Mouse (Mus musculus) CH12.LX (cell line): ENCODE data around the gene Apba1.

ENCODE experiments used
- CTCF ChIP-seq, 2 experiments: IDR thresholded peaks in 1 of 2; conservative IDR thresholded peaks in 1 of 2; 2 replicates each; pipeline ENCODE4 v1.5.1; 2011 to 2012; ENCODE audit warnings: low read depth in 2 of 2, low read length in 2 of 2, improper control_type of control experiment in 1 of 2, inconsistent platforms in 1 of 2, mild to moderate bottlenecking in 1 of 2, moderate library complexity in 1 of 2
- EP300 ChIP-seq: IDR thresholded peaks from 2 replicates; pipeline ENCODE4 v1.6.1; 2011; ENCODE audit warnings: low read length, improper control_type of control experiment
- ETS1 ChIP-seq: conservative IDR thresholded peaks from 2 replicates; pipeline ENCODE4 v1.6.1; 2012; ENCODE audit warnings: low read depth, mild to moderate bottlenecking, inconsistent platforms, low read length, improper control_type of control experiment, moderate library complexity
- GABPA ChIP-seq: IDR thresholded peaks from 2 replicates; pipeline ENCODE4 v1.6.1; 2012; ENCODE audit warnings: low read depth, low read length, improper control_type of control experiment, inconsistent platforms; ENCODE audit not compliant: insufficient replicate concordance
- MAFK ChIP-seq: IDR thresholded peaks from 2 replicates; pipeline ENCODE4 v1.6.1; 2011; ENCODE audit warnings: low read length, improper control_type of control experiment; ENCODE audit not compliant: insufficient replicate concordance
- MAZ ChIP-seq: IDR thresholded peaks from 2 replicates; pipeline ENCODE4 v1.6.1; 2012; ENCODE audit warnings: low read depth, mild to moderate bottlenecking, inconsistent platforms, low read length, improper control_type of control experiment, moderate library complexity
- POLR2A ChIP-seq: IDR thresholded peaks from 2 replicates; pipeline ENCODE4 v1.6.1; 2011; ENCODE audit warnings: low read depth, mild to moderate bottlenecking, improper control_type of control experiment, low read length
- SMC3 ChIP-seq: IDR thresholded peaks from 2 replicates; pipeline ENCODE4 v1.6.1; 2011; ENCODE audit warnings: low read depth, low read length, improper control_type of control experiment
- TCF12 ChIP-seq: IDR thresholded peaks from 2 replicates; pipeline ENCODE4 v1.6.1; 2014; ENCODE audit warnings: low read depth, mild to moderate bottlenecking, inconsistent platforms, low read length, improper control_type of control experiment
- UBTF ChIP-seq: IDR thresholded peaks from 2 replicates; pipeline ENCODE4 v1.6.1; 2012; ENCODE audit warnings: low read depth, mild to moderate bottlenecking, inconsistent platforms, low read length, improper control_type of control experiment, moderate library complexity
- USF1 ChIP-seq: IDR thresholded peaks from 2 replicates; pipeline ENCODE4 v1.6.1; 2014; ENCODE audit warnings: low read depth, mild to moderate bottlenecking, inconsistent platforms, low read length, improper control_type of control experiment

DNA sequence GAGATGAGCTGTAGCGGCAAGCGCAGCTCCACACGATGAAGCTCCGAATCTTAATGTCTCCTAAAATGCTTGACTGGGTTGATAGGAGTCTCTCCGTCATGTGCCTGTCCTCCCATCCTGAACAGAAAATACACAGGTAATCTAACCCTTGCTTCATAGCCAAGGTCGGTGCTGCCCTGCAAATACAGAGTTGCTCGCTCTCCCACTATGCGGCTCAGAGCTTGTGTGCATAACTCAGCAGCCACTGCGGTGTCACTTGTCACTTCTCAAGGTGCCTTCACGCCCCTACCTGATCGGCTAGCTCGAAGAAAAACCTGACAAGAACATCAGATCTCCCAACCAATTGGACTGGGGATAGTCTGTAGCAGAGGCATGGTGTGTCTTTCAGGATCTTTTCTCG lies 58.1 kb downstream of the Apba1 start:
- TF ChIP-seq POLR2A (no peak), CTCF (conservative IDR thresholded peaks at IDR 0.05 in 1 of 2, IDR thresholded peaks at IDR 0.05 in 1 of 2; ENCODE audit: low read depth in 2 of 2, low read length in 2 of 2) (no peak), UBTF (no peak), ETS1 (no peak), USF1 (no peak), MAZ (no peak), EP300 (no peak), GABPA (no peak), TCF12 (no peak), SMC3 (no peak), MAFK (no peak)
